Comparison of ENCODE assay signal across 20 mouse cellular contexts in genomic region chr9:56269101-56269500, GRCm38 (mm10).
DNase-seq lines count a peak whose midpoint lies in the region; ATAC-seq lines count a peak whose summit lies in the region.
"Had no signal": no experiment of that assay in that cellular context is flagged by ENCODE, and none has a peak within 500 bp of the region (broad histone marks: within the 10 kb centered on the region; RNA-seq: fewer than 3 reads in every experiment).

No protein-coding gene starts in this region.

- no peaks in the 10 kb centered on the region for H3K27me3 ChIP-seq in intestine, embryonic 15.5 days (replicated peaks)
- H3K27me3 ChIP-seq: heart, embryonic 15.5 days; hindbrain, embryonic 15.5 days had no signal

- no peaks in the 10 kb centered on the region for H3K9me3 ChIP-seq in intestine, embryonic 15.5 days
- H3K9me3 ChIP-seq: embryonic facial prominence, embryonic 10.5 days; heart, embryonic 10.5 days; heart, embryonic 15.5 days; hindbrain, embryonic 10.5 days; hindbrain, embryonic 15.5 days had no signal

- H3K9ac ChIP-seq in intestine, embryonic 15.5 days = no peak overlapping the region
- H3K9ac ChIP-seq: heart, embryonic 15.5 days; hindbrain, embryonic 15.5 days had no signal

- DNase-seq in brain, adult 2 months (ENCODE audit: low read depth, low spot score) = peak; percentile 95
- peak; percentile 78 to 89 for DNase-seq in cerebellum, adult 18-20 months
- DNase-seq in cerebellum, adult 9-11 months = peak; percentile 88
- peak; percentile 69 to 72 for DNase-seq in cerebellum, postnatal 36 days
- no peak for DNase-seq in heart, postnatal 10 days
- DNase-seq in thymus, postnatal 0 days (ENCODE audit: low spot score) = no peak
- DNase-seq in urinary bladder, postnatal 10 days (ENCODE audit: low spot score) = no peak
- DNase-seq: adrenal gland, postnatal 10 days; gastrocnemius, adult 2 months; gastrocnemius, postnatal 25 days; heart, adult 11 months; kidney, adult 11 months; kidney, adult 9 months had no signal

- intact Hi-C loops in heart, postnatal 10 days (cut with DNase I) = loop anchor here (10.0 kb wide), 1 partner anchor 366 kb away; no protein-coding TSS in a partner anchor

- H3K27ac ChIP-seq in intestine, embryonic 15.5 days = no peak overlapping the region
- H3K27ac ChIP-seq: embryonic facial prominence, embryonic 10.5 days; gastrocnemius, adult 2 months; heart, embryonic 10.5 days; heart, embryonic 15.5 days; hindbrain, embryonic 10.5 days; hindbrain, embryonic 15.5 days had no signal

- H3K4me1 ChIP-seq in intestine, embryonic 15.5 days (replicated peaks) = 0 out of 2 replicates have a peak, but pooled peaks cover 3% of the 10 kb centered on the region
- H3K4me1 ChIP-seq: hindbrain, embryonic 10.5 days had no signal

- WGBS in intestine, embryonic 15.5 days = 83% methylated on average over 3 of the region's 3 CpGs

- H3K36me3 ChIP-seq in intestine, embryonic 15.5 days = no peaks in the 10 kb centered on the region
- H3K36me3 ChIP-seq: embryonic facial prominence, embryonic 10.5 days; heart, embryonic 10.5 days; heart, embryonic 15.5 days; hindbrain, embryonic 10.5 days; hindbrain, embryonic 15.5 days had no signal

- ATAC-seq in intestine, embryonic 15.5 days = no peak
- ATAC-seq: forebrain, embryonic 14.5 days had no signal

- H3K4me3 ChIP-seq in intestine, embryonic 15.5 days (replicated peaks) = no peak overlapping the region
- H3K4me3 ChIP-seq: embryonic facial prominence, embryonic 10.5 days; gastrocnemius, adult 2 months; heart, embryonic 10.5 days; heart, embryonic 15.5 days; hindbrain, embryonic 10.5 days; hindbrain, embryonic 15.5 days had no signal

- no peak overlapping the region for H3K4me2 ChIP-seq in intestine, embryonic 15.5 days (replicated peaks)
- H3K4me2 ChIP-seq: heart, embryonic 15.5 days; hindbrain, embryonic 15.5 days had no signal

Comparison
In these comparisons a context has a peak if more than half of its experiments do, and no peak if none do; other contexts are left out.
1. DNase-seq: peak in brain, adult 2 months (single experiment), cerebellum, adult 18-20 months (2 of 2), cerebellum, adult 9-11 months (single experiment) and cerebellum, postnatal 36 days (2 of 2); none in heart, postnatal 10 days (0 of 2), thymus, postnatal 0 days (single experiment) and urinary bladder, postnatal 10 days (single experiment).